In the genomic region with DNA sequence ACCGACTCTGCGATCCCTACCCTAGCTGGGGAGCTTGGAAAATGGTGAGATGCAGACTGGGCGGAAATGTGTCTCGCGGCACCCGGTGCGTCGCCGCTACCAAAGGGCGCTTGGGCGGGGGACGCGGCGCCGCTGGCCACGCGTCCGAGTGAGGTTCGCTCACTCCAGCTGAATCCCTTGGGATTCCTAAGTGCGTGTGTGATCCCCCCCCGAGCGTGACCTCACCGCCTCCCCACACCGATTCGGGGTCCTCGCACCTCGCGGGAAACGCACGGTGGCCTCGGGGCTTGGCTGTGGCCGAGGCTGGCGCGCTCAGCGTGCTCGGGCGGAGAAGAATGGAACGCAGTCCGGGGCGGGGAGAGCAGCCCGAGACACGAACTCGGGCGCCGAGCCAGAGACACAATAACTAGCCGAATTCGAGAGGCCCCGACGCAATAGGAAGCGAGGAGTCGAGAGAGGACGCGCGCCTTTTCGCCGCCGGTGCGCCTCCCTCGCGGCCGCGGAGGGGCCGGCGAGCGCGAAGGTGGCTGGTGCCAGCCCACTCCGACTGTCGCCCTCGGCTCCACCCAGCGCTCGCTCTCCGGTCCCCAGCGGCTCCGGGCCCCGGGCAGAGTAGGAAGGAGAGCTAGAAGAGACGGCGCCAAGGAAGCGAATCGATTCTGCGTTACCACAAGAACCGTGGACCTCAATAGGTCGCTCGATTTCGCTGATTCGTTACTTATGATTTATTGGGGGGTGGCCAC, we compare ENCODE assay signal across 7 mouse cellular contexts. TPM values are rescaled to one million over a fixed set of nuclear protein-coding genes. Genes with fewer than 3 reads are reported as not detected.
A peak's percentile ranks its signal among the peaks of the same experiment; 100 is the strongest.
DNase-seq lines count a peak whose midpoint lies in the region; ATAC-seq and TF ChIP-seq lines count a peak whose summit lies in the region.

Gene Pcgf2, minus strand, starts transcription at position 495 of the 743 bp plus-strand sequence.

- no peaks in the 10 kb centered on the region for H3K9me3 ChIP-seq in hindbrain, postnatal 0 days (ENCODE audit: low read length)

- no peak for TF ChIP-seq CTCF in hindbrain, postnatal 0 days (IDR thresholded peaks at IDR 0.05; ENCODE audit: low read depth)

- peak within 1 kb of the TSS; percentile 88 for H3K4me2 ChIP-seq in hindbrain, postnatal 0 days (ENCODE audit: low read depth, low read length)

- ATAC-seq in hindbrain, postnatal 0 days, result peak; percentile 9; the same call in 1 of the 2 replicates

- H3K9ac ChIP-seq in hindbrain, postnatal 0 days (replicated peaks; ENCODE audit: low read length), result peak within 1 kb of the TSS; percentile 97

- H3K27ac ChIP-seq in hindbrain, postnatal 0 days, result peak within 1 kb of the TSS; percentile 97

- H3K27me3 ChIP-seq in hindbrain, postnatal 0 days (ENCODE audit: insufficient read depth, low read length), result no peaks in the 10 kb centered on the region

- peak within 1 kb of the TSS; percentile 74 for H3K4me3 ChIP-seq in hindbrain, postnatal 0 days (ENCODE audit: low read length)

- H3K4me1 ChIP-seq in hindbrain, postnatal 0 days (ENCODE audit: insufficient read depth, low read length), result peaks cover 43% of the 10 kb centered on the region

- intact Hi-C loops in left cerebral cortex, postnatal 14 days (cut with DNase I), result loop anchor here (5.0 kb wide), 2 partner anchors 42 to 182 kb away; partner anchors contain the start of genes Fbxo47 and Pip4k2b

- 2% methylated on average over 84 of the region's 85 CpGs for WGBS in hindbrain, postnatal 0 days

- DNase-seq in T-cell, adult 2 months (ENCODE audit: low spot score), result peak; percentile 55
- DNase-seq in cerebellum, adult 9-11 months, result peak; percentile 90
- peak; percentile 88 for DNase-seq in gastrocnemius, postnatal 10 days
- DNase-seq in hindbrain, postnatal 0 days (ENCODE audit: low spot score), result peak; percentile 86
- peak; percentile 70 to 78 for DNase-seq in left cerebral cortex, postnatal 14 days (ENCODE audit: low spot score in 2 of 2)
- peak; percentile 77 for DNase-seq in mesoderm, embryonic 11.5 days (ENCODE audit: low read depth, low spot score)
- peak; percentile 64 for DNase-seq in skeletal muscle tissue, adult 2 months (ENCODE audit: low read depth, low spot score)

- H3K36me3 ChIP-seq in hindbrain, postnatal 0 days (ENCODE audit: insufficient read depth, low read length), result no peaks in the 10 kb centered on the region; the same call in 1 of the 2 replicates

RNA-seq across cellular contexts. Expression of gene Pcgf2, which starts in this region (rescaled TPM):
- total RNA-seq in gastrocnemius, postnatal 10 days (2021), result 10 to 100 TPM; 11.9 to 18.6 TPM
- 11.3 and 18.0 TPM in 2 replicates for total RNA-seq in hindbrain, postnatal 0 days (2014; rRNA removed)
- 13.3 and 14.8 TPM in 2 replicates for polyA plus RNA-seq in hindbrain, postnatal 0 days (2015; fragmentation: Nextera tagmentation; extraction: Ambion mirVana)
- 10 to 100 TPM; 31.3 to 35.8 TPM for total RNA-seq in left cerebral cortex, postnatal 14 days (2021)

Comparison
In these comparisons a context has a peak if more than half of its experiments do, and no peak if none do; other contexts are left out.
1. Peak in every context shown above with its lines: DNase-seq, ATAC-seq, H3K4me3 ChIP-seq and H3K27ac ChIP-seq.